Mouse (Mus musculus) CH12.LX (cell line): ENCODE data around the gene AL607142.1. TPM values are rescaled to one million over a fixed set of nuclear protein-coding genes. Genes with fewer than 3 reads are reported as not detected.

Experiments
- polyA plus RNA-seq: library from polyadenylated mRNA; unstranded; fragments of >175 nt; gene quantifications from 2 replicates; pipeline ENCODE4 v1.2.1, GENCODE M21; 2012; ENCODE audit warnings: low read depth; ENCODE audit not compliant: insufficient read length
- total RNA-seq, 2 experiments: library from RNA; depleted of rRNA; stranded (reverse); fragments of 300-350 nt in 1 of 2; fragments of >200 nt in 1 of 2; gene quantifications; 2 replicates each; pipeline ENCODE4 v1.2.3; 2012 to 2014

AL607142.1 gene
- total and polyA plus RNA-seq, 3 experiments = 22.0 TPM; not detected in 2

Other genes starting within 250 kb of the AL607142.1 start
- not detected in 2 replicates for gene Edn2, start 96.2 kb downstream of the AL607142.1 start, total RNA-seq (2012; rRNA removed)
- not detected in 2 replicates for gene Edn2, start 96.2 kb downstream of the AL607142.1 start, total RNA-seq (2014; rRNA removed)
- not detected in 2 replicates for gene Edn2, start 96.2 kb downstream of the AL607142.1 start, polyA plus RNA-seq
- not detected in 2 replicates for gene Foxo6, start 222.4 kb downstream of the AL607142.1 start, total RNA-seq (2012; rRNA removed)
- gene Foxo6, start 222.4 kb downstream of the AL607142.1 start, total RNA-seq (2014; rRNA removed) = not detected in 2 replicates
- gene Foxo6, start 222.4 kb downstream of the AL607142.1 start, polyA plus RNA-seq = not detected in 2 replicates